Mouse (Mus musculus) stomach, embryonic 16.5 days (tissue): ENCODE results near the gene Dnah2. TPM values are rescaled to one million over a fixed set of nuclear protein-coding genes. Genes with fewer than 3 reads are reported as not detected.

ENCODE experiments used
- ATAC-seq: fragments of 200-750 bp; cut with Nextera tagmentation; 2 replicates; pipeline ENCODE4 v1.8.0; 2017; ENCODE audit warnings: moderate number of reproducible peaks, moderate TSS enrichment; ENCODE audit not compliant: insufficient read depth, low FRiP score
- H3K27ac ChIP-seq: fragments of 300-500 bp; sonication (generic); 2 replicates; pipeline ENCODE4 v1.5.1; 2014; ENCODE audit warnings: low read length
- H3K27me3 ChIP-seq: fragments of 300-500 bp; sonication (generic); 2 replicates; pipeline ENCODE4 v1.6.1; 2014; ENCODE audit warnings: low read length, control low read depth, mixed read lengths; ENCODE audit not compliant: control insufficient read depth, insufficient read depth
- H3K36me3 ChIP-seq: fragments of 300-500 bp; sonication (generic); 2 replicates; pipeline ENCODE4 v1.6.1; 2014; ENCODE audit warnings: low read length; ENCODE audit not compliant: control insufficient read depth, insufficient read depth
- H3K4me1 ChIP-seq: fragments of 300-500 bp; sonication (generic); 2 replicates; pipeline ENCODE4 v1.6.1; 2014; ENCODE audit warnings: low read length, control low read depth, mixed read lengths; ENCODE audit not compliant: control insufficient read depth, insufficient read depth
- H3K4me2 ChIP-seq: fragments of 300-500 bp; sonication (generic); 2 replicates; pipeline ENCODE4 v1.6.1; 2014; ENCODE audit warnings: low read depth, low read length, mixed read lengths
- H3K4me3 ChIP-seq: fragments of 300-500 bp; sonication (generic); replicated peaks from 2 replicates; pipeline ENCODE4 v1.5.1; 2014; ENCODE audit warnings: mild to moderate bottlenecking, low read length
- H3K9ac ChIP-seq: fragments of 300-500 bp; sonication (generic); 2 replicates; pipeline ENCODE4 v1.6.1; 2014; ENCODE audit warnings: low read length
- H3K9me3 ChIP-seq: fragments of 300-500 bp; sonication (generic); replicated peaks from 2 replicates; pipeline ENCODE4 v1.6.1; 2016; ENCODE audit warnings: low read length, control low read depth; ENCODE audit not compliant: control insufficient read depth
- WGBS: fragments of 180-500 bp; shearing (Covaris S2); extraction: QIAGEN DNeasy Blood & Tissue Kit; methylation state at CpG from one replicate; pipeline ENCODE4 v1.1.7; 2014; 5-methylcytosine and 5-hydroxymethylcytosine counted together
- microRNA-seq: library from miRNA; unstranded; fragments of <30 nt; microRNA quantifications from one replicate; pipeline ENCODE4, GENCODE M21; 2016
- polyA plus RNA-seq: library from polyadenylated mRNA; unstranded; fragments of >200 nt; fragmentation: Nextera tagmentation; extraction: Ambion mirVana; gene quantifications from 2 replicates; pipeline ENCODE4 v1.2.1, GENCODE M21; 2015

The Dnah2 gene
- polyA plus RNA-seq, 1 experiment from 2014 or later = 0.54 TPM

DNA sequence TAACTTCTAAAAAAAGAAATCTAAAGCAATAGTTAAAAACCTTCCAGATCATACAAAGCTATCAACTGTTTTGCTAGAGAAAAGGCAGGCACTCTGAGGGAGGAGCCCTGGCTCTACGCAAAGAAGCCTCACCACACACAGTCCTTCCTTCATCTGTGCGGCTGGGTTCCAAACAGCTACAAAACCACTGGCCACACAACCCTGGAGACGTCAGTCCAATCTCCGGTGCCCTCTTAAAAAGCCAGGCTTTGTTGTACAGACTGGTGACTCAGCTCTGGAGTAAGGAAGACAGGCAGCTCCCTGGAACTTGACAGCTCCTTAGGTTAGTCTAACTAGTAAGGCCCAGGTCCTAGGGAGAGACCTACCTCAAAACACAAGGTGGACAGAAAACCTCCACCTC is 173.3 kb downstream of the Dnah2 start:
- no peak overlapping the region for H3K9ac ChIP-seq
- no peaks in the 10 kb centered on the region; the same call in 1 of the 2 replicates for H3K36me3 ChIP-seq
- no peaks in the 10 kb centered on the region for H3K9me3 ChIP-seq
- no peak overlapping the region for H3K4me3 ChIP-seq
- H3K27ac ChIP-seq = no peak overlapping the region
- 83% methylated on average over 4 of the region's 4 CpGs for WGBS
- ATAC-seq = no peak
- no peak overlapping the region for H3K4me2 ChIP-seq
- peaks cover 30% of the 10 kb centered on the region for H3K4me1 ChIP-seq
- H3K27me3 ChIP-seq = no peaks in the 10 kb centered on the region

DNA sequence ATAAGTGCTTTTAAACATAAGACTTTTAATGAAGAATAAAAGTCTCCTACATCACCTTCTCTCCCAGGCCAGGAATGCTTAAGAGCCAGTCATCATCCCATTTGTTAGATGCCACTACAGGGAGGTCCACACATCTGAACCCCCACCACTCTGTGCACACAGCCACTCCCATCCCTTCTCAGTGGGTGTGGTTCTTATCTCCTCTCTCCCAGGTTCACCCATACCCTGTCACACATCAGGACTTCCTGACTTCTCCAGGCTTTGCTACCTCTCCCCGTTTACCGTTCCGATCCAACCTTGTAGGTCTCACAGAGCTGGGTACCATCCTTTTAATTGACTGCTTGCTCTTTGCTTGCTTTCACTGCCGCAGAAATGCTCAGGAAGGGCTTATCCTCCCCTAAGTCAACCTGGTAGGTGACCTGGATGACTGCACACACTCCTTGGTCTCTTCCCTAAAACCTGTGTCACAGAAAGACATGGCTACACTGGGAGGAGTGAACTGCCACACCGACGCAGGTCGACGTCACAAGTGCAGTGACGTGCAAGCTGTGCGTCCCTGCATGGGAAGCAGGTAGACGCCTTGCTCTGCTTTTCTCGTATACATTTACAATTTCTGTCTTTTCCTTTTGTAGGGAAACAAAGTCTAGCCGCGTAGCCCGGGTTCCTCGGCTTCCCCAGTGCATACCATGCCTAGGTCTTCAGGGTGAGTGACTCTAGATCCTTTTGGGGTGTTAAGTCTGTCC is 175.5 kb downstream of the Dnah2 start:
- H3K27ac ChIP-seq = no peak overlapping the region
- 86% methylated on average over 16 of the region's 16 CpGs for WGBS
- no peak for ATAC-seq
- no peak overlapping the region for H3K4me2 ChIP-seq
- no peaks in the 10 kb centered on the region; the same call in 1 of the 2 replicates for H3K36me3 ChIP-seq
- H3K4me3 ChIP-seq = no peak overlapping the region
- H3K27me3 ChIP-seq = no peaks in the 10 kb centered on the region
- peak overlapping the region; percentile 12; the same call in 1 of the 2 replicates for H3K9ac ChIP-seq
- peaks cover 33% of the 10 kb centered on the region for H3K4me1 ChIP-seq
- no peaks in the 10 kb centered on the region for H3K9me3 ChIP-seq

- Histone ChIP-seq H3K36me3 (no peaks in the 10 kb centered on the region; the same call in 1 of the 2 replicates), H3K4me3 (no peak overlapping the region), H3K4me1 (peaks cover 33% of the 10 kb centered on the region), H3K4me2 (no peak overlapping the region), H3K9ac (no peak overlapping the region), H3K9me3 (no peaks in the 10 kb centered on the region), H3K27me3 (no peaks in the 10 kb centered on the region), H3K27ac (peak overlapping the region; percentile 89)
- ATAC-seq = no peak
- 54% methylated on average over 3 of the region's 3 CpGs for WGBS
Measured at GRCm38 (mm10) chr11:69372780-69373170, 176.1 kb downstream of the Dnah2 start.

GRCm38 (mm10) chr11:69372056-69372779 is 176.7 kb downstream of the Dnah2 start:
- H3K36me3 ChIP-seq = no peaks in the 10 kb centered on the region; the same call in 1 of the 2 replicates
- H3K9me3 ChIP-seq = no peaks in the 10 kb centered on the region
- H3K27me3 ChIP-seq = no peaks in the 10 kb centered on the region
- peaks cover 33% of the 10 kb centered on the region for H3K4me1 ChIP-seq
- H3K9ac ChIP-seq = peak overlapping the region; percentile 5; the same call in 1 of the 2 replicates
- peak overlapping the region; percentile 89 for H3K27ac ChIP-seq
- H3K4me3 ChIP-seq = no peak overlapping the region
- no peak for ATAC-seq
- peak overlapping the region; percentile 27; the same call in 1 of the 2 replicates for H3K4me2 ChIP-seq
- 36% methylated on average over 12 of the region's 12 CpGs for WGBS

- Histone ChIP-seq H3K4me3 (no peak overlapping the region), H3K4me1 (peaks cover 33% of the 10 kb centered on the region), H3K27ac (peak overlapping the region; percentile 89), H3K27me3 (no peaks in the 10 kb centered on the region), H3K9ac (peak overlapping the region; percentile 5; the same call in 1 of the 2 replicates), H3K9me3 (no peaks in the 10 kb centered on the region), H3K36me3 (no peaks in the 10 kb centered on the region; the same call in 1 of the 2 replicates), H3K4me2 (peak overlapping the region; percentile 40; the same call in 1 of the 2 replicates)
- 52% methylated on average over 12 of the region's 12 CpGs for WGBS
- no peak for ATAC-seq
Measured at GRCm38 (mm10) chr11:69371601-69372000, 177.3 kb downstream of the Dnah2 start.

- no peak for ATAC-seq
- Histone ChIP-seq H3K27ac (peak overlapping the region; percentile 89), H3K9ac (0 out of 2 replicates have a peak overlapping the region, but pooled peaks have one; percentile 5), H3K4me2 (peak overlapping the region; percentile 40), H3K4me3 (peak overlapping the region; percentile 2; the same call in 1 of the 2 replicates), H3K36me3 (no peaks in the 10 kb centered on the region), H3K4me1 (peaks cover 37% of the 10 kb centered on the region), H3K27me3 (no peaks in the 10 kb centered on the region), H3K9me3 (no peaks in the 10 kb centered on the region)
- WGBS = 12% methylated on average over 9 of the region's 9 CpGs
Measured at GRCm38 (mm10) chr11:69370817-69371215, 178.1 kb downstream of the Dnah2 start.

Small RNAs within 50 kb of the gene (microRNA-seq; reads per million reads assigned to microRNA genes)
- not detected for gene Gm27493

Other genes starting within 250 kb of the Dnah2 start
- 18.3 and 18.9 TPM in 2 replicates for gene Cntrob, start 225.3 kb downstream of the Dnah2 start, polyA plus RNA-seq
- gene Trappc1, start 225.1 kb downstream of the Dnah2 start, polyA plus RNA-seq = 131 and 147 TPM in 2 replicates
- 0.65 and 0.79 TPM in 2 replicates for gene Kcnab3, start 222.9 kb downstream of the Dnah2 start, polyA plus RNA-seq
- gene Rnf227, start 208.6 kb downstream of the Dnah2 start, polyA plus RNA-seq = 11.8 TPM in 2 replicates
- 48.5 and 55.4 TPM in 2 replicates for gene Chd3, start 179.7 kb downstream of the Dnah2 start, polyA plus RNA-seq
- 144 and 148 TPM in 2 replicates for gene Naa38, start 153.6 kb downstream of the Dnah2 start, polyA plus RNA-seq
- gene Cyb5d1, start 153.5 kb downstream of the Dnah2 start, polyA plus RNA-seq = 29.4 TPM in 2 replicates
- 26.4 and 28.7 TPM in 2 replicates for gene Tmem88, start 150.9 kb downstream of the Dnah2 start, polyA plus RNA-seq
- gene Kdm6b, start 135.4 kb downstream of the Dnah2 start, polyA plus RNA-seq = 21.2 and 21.4 TPM in 2 replicates
- 7.2 and 7.3 TPM in 2 replicates for gene Efnb3, start 11.1 kb upstream of the Dnah2 start, polyA plus RNA-seq
- gene Wrap53, start 31.1 kb upstream of the Dnah2 start, polyA plus RNA-seq = 19.3 and 21.6 TPM in 2 replicates
- 118 and 120 TPM in 2 replicates for gene Trp53, start 31.2 kb upstream of the Dnah2 start, polyA plus RNA-seq
- 9.5 and 10.4 TPM in 2 replicates for gene Atp1b2, start 56.8 kb upstream of the Dnah2 start, polyA plus RNA-seq
- gene Shbg, start 68.8 kb upstream of the Dnah2 start, polyA plus RNA-seq = 1.3 and 2.2 TPM in 2 replicates
- gene Sat2, start 72.9 kb upstream of the Dnah2 start, polyA plus RNA-seq = 18.1 and 19.6 TPM in 2 replicates
- 20.9 and 22.1 TPM in 2 replicates for gene Fxr2, start 83.9 kb upstream of the Dnah2 start, polyA plus RNA-seq
- 7.7 and 7.9 TPM in 2 replicates for gene Sox15, start 106.2 kb upstream of the Dnah2 start, polyA plus RNA-seq
- gene Mpdu1, start 113.5 kb upstream of the Dnah2 start, polyA plus RNA-seq = 67.7 and 68.8 TPM in 2 replicates
- 18.9 and 19.6 TPM in 2 replicates for gene Cd68, start 117.0 kb upstream of the Dnah2 start, polyA plus RNA-seq
- 454 and 462 TPM in 2 replicates for gene Eif4a1, start 123.3 kb upstream of the Dnah2 start, polyA plus RNA-seq
- gene Senp3, start 133.0 kb upstream of the Dnah2 start, polyA plus RNA-seq = 66.3 and 68.5 TPM in 2 replicates
- 0.59 and 1.0 TPM in 2 replicates for gene Tnfsf13, start 136.7 kb upstream of the Dnah2 start, polyA plus RNA-seq
- 8.8 and 9.6 TPM in 2 replicates for gene Tnfsf12, start 146.7 kb upstream of the Dnah2 start, polyA plus RNA-seq
- gene Tnfsfm13, start 147.0 kb upstream of the Dnah2 start, polyA plus RNA-seq = 2.9 and 4.2 TPM in 2 replicates
- 17.7 and 20.6 TPM in 2 replicates for gene Polr2a, start 209.5 kb upstream of the Dnah2 start, polyA plus RNA-seq
- 0.17 TPM in 1 of 2 replicates, not detected in the other for gene Slc35g3, start 212.9 kb upstream of the Dnah2 start, polyA plus RNA-seq
- 3.4 TPM in 2 replicates for gene Zbtb4, start 216.8 kb upstream of the Dnah2 start, polyA plus RNA-seq
- 5.3 and 10.3 TPM in 2 replicates for gene Chrnb1, start 246.8 kb upstream of the Dnah2 start, polyA plus RNA-seq